Mouse (Mus musculus): ENCODE results near the gene Rasal2. TPM values are rescaled to one million over a fixed set of nuclear protein-coding genes. Genes with fewer than 3 reads are reported as not detected.
A peak's percentile ranks its signal among the peaks of the same experiment; 100 is the strongest.

Rasal2 gene
- polyA plus RNA-seq, 1 experiment from 2014 or later, result 30.7 TPM

- Histone ChIP-seq H3K9ac (ENCODE audit: low read length) (no peak overlapping the region), H3K36me3 (ENCODE audit: control insufficient read depth, insufficient read depth, low read length) (no peaks in the 10 kb centered on the region), H3K4me3 (ENCODE audit: low read depth, low read length) (no peak overlapping the region), H3K9me3 (replicated peaks; ENCODE audit: control insufficient read depth, low read length) (no peaks in the 10 kb centered on the region), H3K27me3 (replicated peaks; ENCODE audit: control insufficient read depth, insufficient read depth, low read length) (no peaks in the 10 kb centered on the region), H3K4me1 (ENCODE audit: control insufficient read depth, insufficient read depth, low read length) (peaks cover 9% of the 10 kb centered on the region), H3K4me2 (ENCODE audit: low read length) (no peak overlapping the region), H3K27ac (ENCODE audit: low read depth, low read length) (peak overlapping the region; percentile 40)
- ATAC-seq, result peak; percentile 85
- WGBS, result 13% methylated on average over 3 of the region's 3 CpGs
- DNase-seq (ENCODE audit: low spot score), result peak; percentile 78
Measured at GRCm38 (mm10) chr1:157334834-157335233, 77.6 kb downstream of the Rasal2 start.

- H3K4me1 ChIP-seq (ENCODE audit: control insufficient read depth, insufficient read depth, low read length), result no peaks in the 10 kb centered on the region; the same call in 1 of the 2 replicates
- no peak overlapping the region for H3K4me3 ChIP-seq (ENCODE audit: low read depth, low read length)
- no peak overlapping the region for H3K27ac ChIP-seq (ENCODE audit: low read depth, low read length)
- H3K4me2 ChIP-seq (ENCODE audit: low read length), result no peak overlapping the region
- H3K36me3 ChIP-seq (ENCODE audit: control insufficient read depth, insufficient read depth, low read length), result no peaks in the 10 kb centered on the region
- DNase-seq (ENCODE audit: low spot score) (no peak), ATAC-seq (no peak)
- no peak overlapping the region for H3K9ac ChIP-seq (ENCODE audit: low read length)
- H3K9me3 ChIP-seq (replicated peaks; ENCODE audit: control insufficient read depth, low read length), result no peaks in the 10 kb centered on the region
- no peaks in the 10 kb centered on the region for H3K27me3 ChIP-seq (replicated peaks; ENCODE audit: control insufficient read depth, insufficient read depth, low read length)
Measured at GRCm38 (mm10) chr1:157328068-157328467, 84.3 kb downstream of the Rasal2 start.

- H3K36me3 ChIP-seq (ENCODE audit: control insufficient read depth, insufficient read depth, low read length), result no peaks in the 10 kb centered on the region
- no peaks in the 10 kb centered on the region for H3K27me3 ChIP-seq (replicated peaks; ENCODE audit: control insufficient read depth, insufficient read depth, low read length)
- 89% methylated on average over 1 of the region's 1 CpGs for WGBS
- H3K9me3 ChIP-seq (replicated peaks; ENCODE audit: control insufficient read depth, low read length), result no peaks in the 10 kb centered on the region
- no peak overlapping the region for H3K4me3 ChIP-seq (ENCODE audit: low read depth, low read length)
- no peaks in the 10 kb centered on the region for H3K4me1 ChIP-seq (ENCODE audit: control insufficient read depth, insufficient read depth, low read length)
- no peak overlapping the region for H3K27ac ChIP-seq (ENCODE audit: low read depth, low read length)
- ATAC-seq (no peak), DNase-seq (ENCODE audit: low spot score) (no peak)
- H3K4me2 ChIP-seq (ENCODE audit: low read length), result no peak overlapping the region
- no peak overlapping the region for H3K9ac ChIP-seq (ENCODE audit: low read length)
Measured at GRCm38 (mm10) chr1:157323091-157323490, 89.3 kb downstream of the Rasal2 start.

- Histone ChIP-seq H3K27ac (ENCODE audit: low read depth, low read length) (no peak overlapping the region), H3K4me3 (ENCODE audit: low read depth, low read length) (no peak overlapping the region), H3K4me2 (ENCODE audit: low read length) (no peak overlapping the region), H3K9me3 (replicated peaks; ENCODE audit: control insufficient read depth, low read length) (no peaks in the 10 kb centered on the region), H3K4me1 (ENCODE audit: control insufficient read depth, insufficient read depth, low read length) (no peaks in the 10 kb centered on the region), H3K9ac (ENCODE audit: low read length) (no peak overlapping the region), H3K36me3 (ENCODE audit: control insufficient read depth, insufficient read depth, low read length) (no peaks in the 10 kb centered on the region), H3K27me3 (replicated peaks; ENCODE audit: control insufficient read depth, insufficient read depth, low read length) (no peaks in the 10 kb centered on the region)
- WGBS, result 94% methylated on average over 4 of the region's 4 CpGs
- no peak for DNase-seq (ENCODE audit: low spot score)
- no peak for ATAC-seq
Measured at GRCm38 (mm10) chr1:157318896-157319295, 93.5 kb downstream of the Rasal2 start.

- no peak overlapping the region for H3K27ac ChIP-seq (ENCODE audit: low read depth, low read length)
- 81% methylated on average over 1 of the region's 1 CpGs for WGBS
- H3K4me1 ChIP-seq (ENCODE audit: control insufficient read depth, insufficient read depth, low read length), result no peaks in the 10 kb centered on the region
- ATAC-seq (no peak), DNase-seq (ENCODE audit: low spot score) (no peak)
- H3K9me3 ChIP-seq (replicated peaks; ENCODE audit: control insufficient read depth, low read length), result no peaks in the 10 kb centered on the region
- no peak overlapping the region for H3K4me3 ChIP-seq (ENCODE audit: low read depth, low read length)
- no peak overlapping the region for H3K4me2 ChIP-seq (ENCODE audit: low read length)
- no peaks in the 10 kb centered on the region for H3K27me3 ChIP-seq (replicated peaks; ENCODE audit: control insufficient read depth, insufficient read depth, low read length)
- no peak overlapping the region for H3K9ac ChIP-seq (ENCODE audit: low read length)
- peaks cover 6% of the 10 kb centered on the region; the same call in 1 of the 2 replicates for H3K36me3 ChIP-seq (ENCODE audit: control insufficient read depth, insufficient read depth, low read length)
Measured at GRCm38 (mm10) chr1:157301266-157301665, 111.1 kb downstream of the Rasal2 start.

- ATAC-seq (no peak), DNase-seq (ENCODE audit: low spot score) (peak; percentile 31)
Measured at GRCm38 (mm10) chr1:157299559-157299958, 112.8 kb downstream of the Rasal2 start.

GRCm38 (mm10) chr1:157298990-157299389, 113.4 kb downstream of the Rasal2 start:
- DNase-seq (ENCODE audit: low spot score) (no peak), ATAC-seq (no peak)
- H3K9ac ChIP-seq (ENCODE audit: low read length), result no peak overlapping the region

More at GRCm38 (mm10) chr1:157299559-157299958, 112.8 kb downstream of the Rasal2 start:
- no peaks in the 10 kb centered on the region for H3K4me1 ChIP-seq (ENCODE audit: control insufficient read depth, insufficient read depth, low read length)
- WGBS, result 83% methylated on average over 2 of the region's 2 CpGs
- no peak overlapping the region for H3K4me3 ChIP-seq (ENCODE audit: low read depth, low read length)
- H3K36me3 ChIP-seq (ENCODE audit: control insufficient read depth, insufficient read depth, low read length), result peaks cover 6% of the 10 kb centered on the region; the same call in 1 of the 2 replicates
- no peaks in the 10 kb centered on the region for H3K9me3 ChIP-seq (replicated peaks; ENCODE audit: control insufficient read depth, low read length)
- H3K27ac ChIP-seq (ENCODE audit: low read depth, low read length), result no peak overlapping the region
- H3K4me2 ChIP-seq (ENCODE audit: low read length), result no peak overlapping the region
- no peak overlapping the region for H3K9ac ChIP-seq (ENCODE audit: low read length)
- no peaks in the 10 kb centered on the region for H3K27me3 ChIP-seq (replicated peaks; ENCODE audit: control insufficient read depth, insufficient read depth, low read length)

GRCm38 (mm10) chr1:157297137-157297536, 115.3 kb downstream of the Rasal2 start:
- ATAC-seq (no peak), DNase-seq (ENCODE audit: low spot score) (no peak)
- H3K9ac ChIP-seq (ENCODE audit: low read length), result no peak overlapping the region
- no peaks in the 10 kb centered on the region for H3K9me3 ChIP-seq (replicated peaks; ENCODE audit: control insufficient read depth, low read length)
- 97% methylated on average over 1 of the region's 1 CpGs for WGBS
- H3K36me3 ChIP-seq (ENCODE audit: control insufficient read depth, insufficient read depth, low read length), result peaks cover 6% of the 10 kb centered on the region; the same call in 1 of the 2 replicates
- no peak overlapping the region for H3K27ac ChIP-seq (ENCODE audit: low read depth, low read length)
- no peak overlapping the region for H3K4me2 ChIP-seq (ENCODE audit: low read length)
- no peaks in the 10 kb centered on the region for H3K4me1 ChIP-seq (ENCODE audit: control insufficient read depth, insufficient read depth, low read length)
- H3K27me3 ChIP-seq (replicated peaks; ENCODE audit: control insufficient read depth, insufficient read depth, low read length), result no peaks in the 10 kb centered on the region
- H3K4me3 ChIP-seq (ENCODE audit: low read depth, low read length), result no peak overlapping the region

More at GRCm38 (mm10) chr1:157298990-157299389, 113.4 kb downstream of the Rasal2 start:
- H3K27me3 ChIP-seq (replicated peaks; ENCODE audit: control insufficient read depth, insufficient read depth, low read length), result no peaks in the 10 kb centered on the region
- no peak overlapping the region for H3K27ac ChIP-seq (ENCODE audit: low read depth, low read length)
- WGBS, result 95% methylated on average over 2 of the region's 2 CpGs
- peaks cover 6% of the 10 kb centered on the region; the same call in 1 of the 2 replicates for H3K36me3 ChIP-seq (ENCODE audit: control insufficient read depth, insufficient read depth, low read length)
- no peaks in the 10 kb centered on the region for H3K4me1 ChIP-seq (ENCODE audit: control insufficient read depth, insufficient read depth, low read length)
- no peak overlapping the region for H3K4me3 ChIP-seq (ENCODE audit: low read depth, low read length)
- no peak overlapping the region for H3K4me2 ChIP-seq (ENCODE audit: low read length)
- H3K9me3 ChIP-seq (replicated peaks; ENCODE audit: control insufficient read depth, low read length), result no peaks in the 10 kb centered on the region

- no peak overlapping the region for H3K9ac ChIP-seq (ENCODE audit: low read length)
- H3K4me2 ChIP-seq (ENCODE audit: low read length), result no peak overlapping the region
- no peak overlapping the region for H3K4me3 ChIP-seq (ENCODE audit: low read depth, low read length)
- DNase-seq (ENCODE audit: low spot score), result no peak
- H3K27ac ChIP-seq (ENCODE audit: low read depth, low read length), result no peak overlapping the region
- no peaks in the 10 kb centered on the region for H3K27me3 ChIP-seq (replicated peaks; ENCODE audit: control insufficient read depth, insufficient read depth, low read length)
- WGBS, result 92% methylated on average over 3 of the region's 3 CpGs
- H3K36me3 ChIP-seq (ENCODE audit: control insufficient read depth, insufficient read depth, low read length), result peaks cover 6% of the 10 kb centered on the region; the same call in 1 of the 2 replicates
- ATAC-seq, result no peak
- H3K4me1 ChIP-seq (ENCODE audit: control insufficient read depth, insufficient read depth, low read length), result no peaks in the 10 kb centered on the region
- H3K9me3 ChIP-seq (replicated peaks; ENCODE audit: control insufficient read depth, low read length), result no peaks in the 10 kb centered on the region
Measured at GRCm38 (mm10) chr1:157295868-157296267, 116.5 kb downstream of the Rasal2 start.
